Mouse (Mus musculus): ENCODE measurements around the gene Sbds. TPM values are rescaled to one million over a fixed set of nuclear protein-coding genes. Genes with fewer than 3 reads are reported as not detected.

Sbds gene
- polyA plus RNA-seq, 1 experiment = 18.7 TPM

GRCm38 (mm10) chr5:130204560-130204959 lies 50.8 kb downstream of the Sbds start:
- Histone ChIP-seq H3K27ac (ENCODE audit: insufficient read depth, low read length) (peak overlapping the region; percentile 52), H3K27me3 (ENCODE audit: control insufficient read depth, insufficient read depth, low read length) (no peaks in the 10 kb centered on the region), H3K36me3 (ENCODE audit: control insufficient read depth, insufficient read depth, low read length) (peaks cover 16% of the 10 kb centered on the region), H3K4me1 (ENCODE audit: control insufficient read depth, insufficient read depth, insufficient read length) (peaks cover 10% of the 10 kb centered on the region; the same call in 1 of the 2 replicates), H3K4me3 (ENCODE audit: extremely low read depth, insufficient read depth, insufficient read length) (no peak overlapping the region)
- peak in 1 of 2 experiments; percentile 32 for DNase-seq (ENCODE audit: low read depth in 1 of 2, low spot score in 2 of 2)
- WGBS = 53% methylated on average over 6 of the region's 6 CpGs
- TF ChIP-seq CTCF (IDR thresholded peaks at IDR 0.05; ENCODE audit: extremely low read depth, insufficient read depth, insufficient read length, insufficient replicate concordance) (no peak), POLR2A (IDR thresholded peaks at IDR 0.05; ENCODE audit: low read depth, low read length) (no peak)

GRCm38 (mm10) chr5:130203948-130204347 lies 51.4 kb downstream of the Sbds start:
- 69% methylated on average over 4 of the region's 4 CpGs for WGBS
- Histone ChIP-seq H3K27me3 (ENCODE audit: control insufficient read depth, insufficient read depth, low read length) (no peaks in the 10 kb centered on the region), H3K36me3 (ENCODE audit: control insufficient read depth, insufficient read depth, low read length) (peaks cover 12% of the 10 kb centered on the region), H3K27ac (ENCODE audit: insufficient read depth, low read length) (no peak overlapping the region), H3K4me3 (ENCODE audit: extremely low read depth, insufficient read depth, insufficient read length) (no peak overlapping the region), H3K4me1 (ENCODE audit: control insufficient read depth, insufficient read depth, insufficient read length) (peaks cover 10% of the 10 kb centered on the region; the same call in 1 of the 2 replicates)
- DNase-seq (ENCODE audit: low read depth in 1 of 2, low spot score in 2 of 2) = no peak
- no peak for TF ChIP-seq POLR2A (IDR thresholded peaks at IDR 0.05; ENCODE audit: low read depth, low read length)
- TF ChIP-seq CTCF (IDR thresholded peaks at IDR 0.05; ENCODE audit: extremely low read depth, insufficient read depth, insufficient read length, insufficient replicate concordance) = no peak

- H3K36me3 ChIP-seq (ENCODE audit: control insufficient read depth, insufficient read depth, low read length) = peaks cover 17% of the 10 kb centered on the region
- H3K4me1 ChIP-seq (ENCODE audit: control insufficient read depth, insufficient read depth, insufficient read length) = peaks cover 6% of the 10 kb centered on the region; the same call in 1 of the 2 replicates
- no peaks in the 10 kb centered on the region for H3K27me3 ChIP-seq (ENCODE audit: control insufficient read depth, insufficient read depth, low read length)
- H3K27ac ChIP-seq (ENCODE audit: insufficient read depth, low read length) = no peak overlapping the region
- TF ChIP-seq POLR2A (IDR thresholded peaks at IDR 0.05; ENCODE audit: low read depth, low read length) = no peak
- no peak for TF ChIP-seq CTCF (IDR thresholded peaks at IDR 0.05; ENCODE audit: extremely low read depth, insufficient read depth, insufficient read length, insufficient replicate concordance)
- H3K4me3 ChIP-seq (ENCODE audit: extremely low read depth, insufficient read depth, insufficient read length) = no peak overlapping the region
- WGBS = 88% methylated on average over 10 of the region's 10 CpGs
- DNase-seq (ENCODE audit: low read depth in 1 of 2, low spot score in 2 of 2) = no peak
Observed at GRCm38 (mm10) chr5:130200233-130201029, 54.9 kb downstream of the Sbds start.

GRCm38 (mm10) chr5:130197981-130198380 lies 57.3 kb downstream of the Sbds start:
- Histone ChIP-seq H3K27me3 (ENCODE audit: control insufficient read depth, insufficient read depth, low read length) (no peaks in the 10 kb centered on the region), H3K27ac (ENCODE audit: insufficient read depth, low read length) (no peak overlapping the region), H3K36me3 (ENCODE audit: control insufficient read depth, insufficient read depth, low read length) (peaks cover 17% of the 10 kb centered on the region), H3K4me1 (ENCODE audit: control insufficient read depth, insufficient read depth, insufficient read length) (no peaks in the 10 kb centered on the region; the same call in 1 of the 2 replicates), H3K4me3 (ENCODE audit: extremely low read depth, insufficient read depth, insufficient read length) (no peak overlapping the region)
- TF ChIP-seq POLR2A (IDR thresholded peaks at IDR 0.05; ENCODE audit: low read depth, low read length) = no peak
- TF ChIP-seq CTCF (IDR thresholded peaks at IDR 0.05; ENCODE audit: extremely low read depth, insufficient read depth, insufficient read length, insufficient replicate concordance) = no peak
- 95% methylated on average over 7 of the region's 7 CpGs for WGBS
- DNase-seq (ENCODE audit: low read depth in 1 of 2, low spot score in 2 of 2) = no peak

- H3K27me3 ChIP-seq (ENCODE audit: control insufficient read depth, insufficient read depth, low read length) = no peaks in the 10 kb centered on the region
- no peak for DNase-seq (ENCODE audit: low read depth in 1 of 2, low spot score in 2 of 2)
- no peak for TF ChIP-seq CTCF (IDR thresholded peaks at IDR 0.05; ENCODE audit: extremely low read depth, insufficient read depth, insufficient read length, insufficient replicate concordance)
- TF ChIP-seq POLR2A (IDR thresholded peaks at IDR 0.05; ENCODE audit: low read depth, low read length) = no peak
- no peaks in the 10 kb centered on the region; the same call in 1 of the 2 replicates for H3K4me1 ChIP-seq (ENCODE audit: control insufficient read depth, insufficient read depth, insufficient read length)
- no peak overlapping the region for H3K4me3 ChIP-seq (ENCODE audit: extremely low read depth, insufficient read depth, insufficient read length)
- no peak overlapping the region for H3K27ac ChIP-seq (ENCODE audit: insufficient read depth, low read length)
- WGBS = 77% methylated on average over 3 of the region's 3 CpGs
- H3K36me3 ChIP-seq (ENCODE audit: control insufficient read depth, insufficient read depth, low read length) = peaks cover 17% of the 10 kb centered on the region
Observed at GRCm38 (mm10) chr5:130197454-130197853, 57.9 kb downstream of the Sbds start.

GRCm38 (mm10) chr5:130196307-130196706 lies 59.0 kb downstream of the Sbds start:
- H3K36me3 ChIP-seq (ENCODE audit: control insufficient read depth, insufficient read depth, low read length) = peaks cover 26% of the 10 kb centered on the region
- WGBS = 58% methylated on average over 1 of the region's 1 CpGs
- no peak overlapping the region for H3K4me3 ChIP-seq (ENCODE audit: extremely low read depth, insufficient read depth, insufficient read length)
- no peaks in the 10 kb centered on the region for H3K27me3 ChIP-seq (ENCODE audit: control insufficient read depth, insufficient read depth, low read length)
- H3K27ac ChIP-seq (ENCODE audit: insufficient read depth, low read length) = no peak overlapping the region
- no peak for DNase-seq (ENCODE audit: low read depth in 1 of 2, low spot score in 2 of 2)
- TF ChIP-seq CTCF (IDR thresholded peaks at IDR 0.05; ENCODE audit: extremely low read depth, insufficient read depth, insufficient read length, insufficient replicate concordance) = no peak
- no peak for TF ChIP-seq POLR2A (IDR thresholded peaks at IDR 0.05; ENCODE audit: low read depth, low read length)
- H3K4me1 ChIP-seq (ENCODE audit: control insufficient read depth, insufficient read depth, insufficient read length) = no peaks in the 10 kb centered on the region; the same call in 1 of the 2 replicates

Other genes with a start within 250 kb of the Sbds start
- 18.0 and 22.4 TPM in 2 replicates for gene Asl, start 226.3 kb downstream of the Sbds start, polyA plus RNA-seq (2012; rRNA removed)
- gene Crcp, start 226.2 kb downstream of the Sbds start, polyA plus RNA-seq (2012; rRNA removed) = 7.1 and 9.8 TPM in 2 replicates
- 10.9 and 15.5 TPM in 2 replicates for gene Tpst1, start 182.2 kb downstream of the Sbds start, polyA plus RNA-seq (2012; rRNA removed)
- 5.2 and 8.9 TPM in 2 replicates for gene Kctd7, start 110.7 kb downstream of the Sbds start, polyA plus RNA-seq (2012; rRNA removed)
- 16.4 and 17.6 TPM in 2 replicates for gene Rabgef1, start 83.7 kb downstream of the Sbds start, polyA plus RNA-seq (2012; rRNA removed)
- gene Tmem248, start 38.4 kb downstream of the Sbds start, polyA plus RNA-seq (2012; rRNA removed) = 18.6 and 26.9 TPM in 2 replicates
- gene Tyw1, start 89 bp upstream of the Sbds start, polyA plus RNA-seq (2012; rRNA removed) = 7.9 and 9.0 TPM in 2 replicates
- gene Caln1, start 113.9 kb upstream of the Sbds start, polyA plus RNA-seq (2012; rRNA removed) = not detected in 2 replicates
- gene A330070K13Rik, start 129.1 kb upstream of the Sbds start, polyA plus RNA-seq (2012; rRNA removed) = not detected in 2 replicates

All from spleen, adult 2 months (tissue).